Mouse (Mus musculus) liver, adult 2 months (tissue): ENCODE results near the gene Bik.

Experiments
- CTCF ChIP-seq: fragments of 200-500 bp; IDR thresholded peaks from 2 replicates; pipeline ENCODE4 v1.5.1; 2011; ENCODE audit warnings: low read depth, low read length, control low read depth
- POLR2A ChIP-seq: fragments of 200-500 bp; IDR thresholded peaks from 2 replicates; pipeline ENCODE4 v1.6.1; 2011; ENCODE audit warnings: low read length, control low read depth; ENCODE audit not compliant: insufficient read depth; ENCODE audit errors: extremely low read depth

DNA sequence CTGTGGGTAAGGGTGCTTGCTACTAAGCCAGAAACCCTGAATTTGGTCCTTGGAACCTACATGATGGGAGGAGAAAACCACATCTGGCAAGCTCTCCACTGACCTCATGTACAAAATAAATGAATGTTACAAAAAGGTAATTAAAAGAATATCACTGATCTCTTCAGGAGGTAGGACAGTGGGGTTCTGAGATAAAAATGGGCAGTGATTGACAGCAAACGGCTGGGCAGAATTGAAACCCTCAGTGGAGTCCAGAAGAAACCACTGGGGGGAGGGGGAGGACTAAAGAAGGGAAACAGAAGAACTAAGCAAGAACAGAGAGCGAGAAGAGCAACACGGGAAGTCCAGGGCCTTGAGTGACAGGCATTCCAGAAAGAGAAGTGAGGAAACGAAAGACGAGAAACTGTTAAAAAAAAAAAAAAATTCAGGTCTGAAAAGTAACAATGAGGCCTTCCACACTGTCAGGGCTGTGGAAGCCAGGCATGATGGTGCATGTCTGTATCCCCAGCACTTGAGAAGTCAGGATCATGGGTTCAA lies 34.3 kb downstream of the Bik start:
- TF ChIP-seq CTCF (no peak), POLR2A (no peak)
